Mouse (Mus musculus) liver, postnatal 0 days (tissue): ENCODE results near the gene Srpk2. TPM values are rescaled to one million over a fixed set of nuclear protein-coding genes. Genes with fewer than 3 reads are reported as not detected.

Experiments
- ATAC-seq: fragments of 200-750 bp; cut with Nextera tagmentation; 2 replicates; pipeline ENCODE4 v1.8.0; 2017; ENCODE audit warnings: mild to moderate bottlenecking, moderate library complexity
- DNase-seq: peaks from one replicate; pipeline ENCODE4 v3.0.0-alpha.2; 2016
- H3K27ac ChIP-seq: fragments of 300-500 bp; sonication (generic); 2 replicates; pipeline ENCODE4 v1.5.1; 2014; ENCODE audit warnings: antibody characterized with exemption, moderate library complexity, mild to moderate bottlenecking, low read depth
- H3K27me3 ChIP-seq: fragments of 300-500 bp; sonication (generic); 2 replicates; pipeline ENCODE4 v1.6.1; 2014; ENCODE audit warnings: low read length, control low read depth, mixed read lengths; ENCODE audit not compliant: insufficient read depth
- H3K36me3 ChIP-seq: fragments of 300-500 bp; sonication (generic); replicated peaks from 2 replicates; pipeline ENCODE4 v1.6.1; 2014; ENCODE audit warnings: mild to moderate bottlenecking, control low read depth, low read length, moderate library complexity, mixed read lengths; ENCODE audit not compliant: insufficient read depth
- H3K4me1 ChIP-seq: fragments of 300-500 bp; sonication (generic); 2 replicates; pipeline ENCODE4 v1.6.1; 2014; ENCODE audit warnings: antibody characterized with exemption, mild to moderate bottlenecking, control low read depth; ENCODE audit not compliant: insufficient read depth
- H3K4me2 ChIP-seq: fragments of 300-500 bp; sonication (generic); 2 replicates; pipeline ENCODE4 v1.6.1; 2014; ENCODE audit warnings: low read depth, mild to moderate bottlenecking, low read length, moderate library complexity, mixed read lengths
- H3K4me3 ChIP-seq: fragments of 300-500 bp; sonication (generic); 2 replicates; pipeline ENCODE4 v1.5.1; 2014; ENCODE audit warnings: low read depth, low read length
- H3K9ac ChIP-seq: fragments of 300-500 bp; sonication (generic); replicated peaks from 2 replicates; pipeline ENCODE4 v1.6.1; 2014; ENCODE audit warnings: mild to moderate bottlenecking, moderate library complexity
- H3K9me3 ChIP-seq: fragments of 300-500 bp; sonication (generic); 2 replicates; pipeline ENCODE4 v1.6.1; 2016; ENCODE audit warnings: mild to moderate bottlenecking, control low read depth, low read length, mixed read lengths
- CTCF ChIP-seq: sonication (generic); IDR thresholded peaks from 2 replicates; pipeline ENCODE4 v1.5.1; 2016; ENCODE audit warnings: antibody characterized with exemption, low read depth
- EP300 ChIP-seq: IDR thresholded peaks from 2 replicates; pipeline ENCODE4 v1.6.1; 2016; ENCODE audit warnings: antibody characterized with exemption, low read depth, mild to moderate bottlenecking
- WGBS: fragments of 180-500 bp; shearing (Covaris S2); extraction: QIAGEN DNeasy Blood & Tissue Kit; methylation state at CpG from one replicate; pipeline ENCODE4 v1.1.7; 2014; ENCODE audit not compliant: insufficient replicate concordance; 5-methylcytosine and 5-hydroxymethylcytosine counted together
- polyA plus RNA-seq: library from polyadenylated mRNA; unstranded; fragments of >200 nt; fragmentation: Nextera tagmentation; extraction: Ambion mirVana; gene quantifications from 2 replicates; pipeline ENCODE4 v1.2.1, GENCODE M21; 2015

Gene Srpk2
- polyA plus RNA-seq, 1 experiment from 2014 or later = 10.9 TPM

DNA sequence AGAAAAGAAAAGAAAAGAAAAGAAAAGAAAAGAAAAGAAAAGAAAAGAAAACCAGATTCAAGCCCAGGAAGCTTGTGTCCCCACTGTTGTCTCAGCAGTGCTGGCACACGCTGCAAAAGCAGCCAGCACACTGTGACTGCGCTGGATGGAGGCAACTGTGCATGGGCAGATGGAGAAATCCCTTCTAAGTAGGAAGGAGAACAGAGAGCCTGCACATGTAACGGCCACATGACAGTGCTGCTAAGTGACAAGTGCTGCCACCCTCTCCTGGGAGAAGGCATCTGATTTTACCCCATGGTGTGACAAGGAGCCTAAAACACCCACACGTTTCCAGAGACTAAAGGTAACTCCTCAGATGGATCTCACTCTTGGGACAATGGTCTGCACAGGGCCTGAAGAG is 166.6 kb downstream of the Srpk2 start:
- H3K27me3 ChIP-seq = no peaks in the 10 kb centered on the region
- H3K27ac ChIP-seq = no peak overlapping the region
- peaks cover 20% of the 10 kb centered on the region for H3K36me3 ChIP-seq
- H3K9me3 ChIP-seq = no peaks in the 10 kb centered on the region
- H3K4me1 ChIP-seq = no peaks in the 10 kb centered on the region
- ATAC-seq = no peak
- TF ChIP-seq CTCF (no peak), EP300 (no peak)
- no peak for DNase-seq
- no peak overlapping the region for H3K9ac ChIP-seq
- no peak overlapping the region for H3K4me3 ChIP-seq
- WGBS = 77% methylated on average over 4 of the region's 4 CpGs
- no peak overlapping the region for H3K4me2 ChIP-seq

DNA sequence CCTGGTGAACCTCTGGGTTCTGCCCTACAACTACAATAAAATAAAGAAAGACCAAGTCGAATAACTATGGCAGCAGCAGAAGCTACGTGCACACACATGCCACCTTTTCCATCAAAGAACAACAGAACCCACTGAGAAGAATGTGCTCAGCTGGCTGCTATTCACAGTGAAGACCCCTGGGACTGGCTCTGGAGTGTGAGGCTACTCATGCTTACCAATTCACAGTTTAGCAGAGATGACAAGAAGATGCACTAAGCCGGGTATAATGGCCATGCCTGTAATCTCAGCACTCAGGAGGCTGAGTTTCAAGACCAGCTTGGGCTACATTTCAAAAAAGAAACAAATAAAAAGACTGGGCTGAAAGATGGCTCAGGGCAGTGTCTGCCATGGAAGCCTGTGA is 167.5 kb downstream of the Srpk2 start:
- Histone ChIP-seq H3K9ac (no peak overlapping the region), H3K4me2 (no peak overlapping the region), H3K27ac (no peak overlapping the region), H3K4me3 (no peak overlapping the region), H3K4me1 (no peaks in the 10 kb centered on the region), H3K9me3 (no peaks in the 10 kb centered on the region), H3K36me3 (peaks cover 23% of the 10 kb centered on the region), H3K27me3 (no peaks in the 10 kb centered on the region)
- no peak for ATAC-seq
- TF ChIP-seq EP300 = no peak
- no peak for TF ChIP-seq CTCF
- 88% methylated on average over 3 of the region's 3 CpGs for WGBS
- no peak for DNase-seq

DNA sequence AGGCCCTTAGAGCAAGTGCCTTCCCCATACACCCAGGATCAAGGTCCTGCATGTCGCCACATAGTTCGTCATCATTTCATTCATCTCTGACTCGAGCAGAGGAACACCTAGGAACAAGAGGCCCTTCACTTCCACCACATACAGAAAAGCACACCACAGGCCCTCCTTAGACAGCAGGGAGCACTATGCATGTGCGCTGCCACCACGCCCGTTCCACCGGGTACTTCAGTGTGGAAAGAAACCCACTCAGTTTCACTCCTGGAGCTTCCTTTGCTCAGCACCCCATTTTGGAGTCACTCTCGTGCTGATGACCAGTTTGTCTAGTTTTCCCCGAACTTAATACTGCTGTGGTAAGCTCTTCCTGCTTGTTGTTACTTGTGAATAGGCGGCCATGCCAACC is 169.4 kb downstream of the Srpk2 start:
- H3K4me2 ChIP-seq = no peak overlapping the region
- DNase-seq (no peak), ATAC-seq (no peak)
- no peak for TF ChIP-seq EP300
- TF ChIP-seq CTCF = no peak
- H3K36me3 ChIP-seq = peaks cover 14% of the 10 kb centered on the region
- 84% methylated on average over 10 of the region's 10 CpGs for WGBS
- H3K4me1 ChIP-seq = no peaks in the 10 kb centered on the region
- H3K27me3 ChIP-seq = no peaks in the 10 kb centered on the region
- H3K4me3 ChIP-seq = no peak overlapping the region
- H3K9ac ChIP-seq = no peak overlapping the region
- no peak overlapping the region for H3K27ac ChIP-seq
- H3K9me3 ChIP-seq = no peaks in the 10 kb centered on the region

DNA sequence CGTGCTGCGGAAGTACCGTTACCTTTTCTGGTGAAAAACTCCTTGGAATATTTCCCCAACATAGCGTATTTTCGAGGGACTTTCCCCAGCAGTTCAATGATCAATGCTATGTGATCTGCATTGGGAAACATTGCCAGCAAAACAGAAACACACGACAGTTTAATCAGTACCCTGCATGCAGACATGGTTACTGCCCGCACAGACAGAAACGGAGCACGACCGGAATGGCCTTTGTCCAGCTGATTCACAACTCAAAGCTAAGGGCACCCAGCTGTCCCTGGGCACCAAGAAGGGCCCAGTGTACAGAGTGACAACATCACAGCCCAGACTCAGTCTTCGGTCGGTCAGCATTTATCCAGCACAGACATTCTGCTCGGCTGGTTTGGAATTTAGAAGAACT is 170.9 kb downstream of the Srpk2 start:
- WGBS = 81% methylated on average over 13 of the region's 13 CpGs
- no peak overlapping the region for H3K4me2 ChIP-seq
- no peaks in the 10 kb centered on the region for H3K27me3 ChIP-seq
- H3K4me3 ChIP-seq = no peak overlapping the region
- no peak overlapping the region for H3K9ac ChIP-seq
- DNase-seq = no peak
- peaks cover 12% of the 10 kb centered on the region; the same call in 1 of the 2 replicates for H3K36me3 ChIP-seq
- TF ChIP-seq CTCF (no peak), EP300 (no peak)
- H3K9me3 ChIP-seq = no peaks in the 10 kb centered on the region
- no peaks in the 10 kb centered on the region for H3K4me1 ChIP-seq
- peak; percentile 86 for ATAC-seq
- no peak overlapping the region for H3K27ac ChIP-seq

DNA sequence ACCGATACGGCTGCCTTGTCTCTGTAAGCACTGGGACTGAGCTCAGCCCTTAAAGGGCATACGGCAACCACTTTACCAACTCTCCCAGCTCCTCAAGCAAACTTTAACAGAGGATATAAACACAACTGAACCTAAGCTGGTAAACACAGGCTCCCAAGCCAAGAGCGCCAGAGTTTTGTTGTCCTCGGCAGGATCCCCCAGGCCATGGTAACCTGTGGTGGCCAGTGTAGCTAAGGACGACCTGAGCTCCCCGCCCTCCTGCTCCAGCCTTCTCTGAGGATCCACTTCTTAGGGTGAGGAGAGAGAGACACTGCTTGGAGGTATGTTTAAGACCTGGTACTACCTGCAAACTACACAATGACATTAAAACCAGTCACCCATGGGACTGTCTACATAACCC is 171.9 kb downstream of the Srpk2 start:
- Histone ChIP-seq H3K9ac (no peak overlapping the region), H3K4me1 (no peaks in the 10 kb centered on the region), H3K27ac (no peak overlapping the region), H3K27me3 (no peaks in the 10 kb centered on the region), H3K36me3 (peaks cover 12% of the 10 kb centered on the region; the same call in 1 of the 2 replicates), H3K9me3 (no peaks in the 10 kb centered on the region), H3K4me3 (no peak overlapping the region), H3K4me2 (no peak overlapping the region)
- no peak for ATAC-seq
- WGBS = 91% methylated on average over 7 of the region's 7 CpGs
- no peak for DNase-seq
- TF ChIP-seq CTCF (no peak), EP300 (no peak)

DNA sequence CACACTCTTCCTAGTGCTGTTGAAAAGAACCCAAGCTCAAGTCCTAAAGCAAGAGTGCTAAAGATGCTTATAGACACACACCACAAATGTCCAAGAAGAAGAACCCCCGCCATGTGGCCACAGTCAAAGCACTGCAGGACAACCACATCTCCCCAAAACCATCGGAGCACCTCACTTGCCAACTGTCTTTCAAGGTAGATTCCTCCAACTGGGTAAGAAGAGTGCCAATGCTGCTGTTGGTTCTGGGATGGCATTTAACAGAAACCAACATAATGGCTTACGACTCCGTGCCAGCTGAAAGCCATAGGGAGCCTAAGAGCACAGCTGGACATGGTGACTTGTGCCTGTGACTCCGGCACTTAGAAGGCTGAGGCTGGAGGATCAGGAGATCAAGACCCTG is 173.0 kb downstream of the Srpk2 start:
- Histone ChIP-seq H3K9me3 (no peaks in the 10 kb centered on the region), H3K27ac (no peak overlapping the region), H3K27me3 (no peaks in the 10 kb centered on the region), H3K4me2 (no peak overlapping the region), H3K9ac (no peak overlapping the region), H3K4me3 (no peak overlapping the region), H3K36me3 (peaks cover 15% of the 10 kb centered on the region; the same call in 1 of the 2 replicates), H3K4me1 (no peaks in the 10 kb centered on the region)
- 86% methylated on average over 5 of the region's 5 CpGs for WGBS
- TF ChIP-seq CTCF = no peak
- TF ChIP-seq EP300 = no peak
- no peak for ATAC-seq
- DNase-seq = no peak

DNA sequence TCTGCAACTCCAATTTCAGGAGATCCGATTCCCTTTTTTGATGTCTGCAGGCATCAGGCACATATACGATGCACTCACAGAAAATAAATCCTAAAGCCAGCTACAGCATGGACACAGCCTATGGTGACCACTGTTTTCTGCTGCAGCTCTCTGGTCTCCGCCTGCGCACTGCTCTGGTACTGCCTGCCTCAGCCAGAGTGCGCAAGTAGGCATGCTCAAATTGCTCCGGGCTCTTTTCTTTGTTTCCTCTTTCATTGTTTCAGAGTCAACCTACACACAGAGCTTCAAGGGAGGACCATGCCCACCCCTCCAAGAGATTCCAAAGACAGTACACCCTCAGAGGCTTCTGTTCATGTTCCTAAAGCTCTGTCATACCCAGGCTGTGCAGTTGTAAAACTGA is 175.8 kb downstream of the Srpk2 start:
- H3K27me3 ChIP-seq = no peaks in the 10 kb centered on the region
- no peak for ATAC-seq
- WGBS = 84% methylated on average over 6 of the region's 6 CpGs

More for the DNA sequence above, 175.8 kb downstream of the Srpk2 start:
- TF ChIP-seq CTCF (no peak), EP300 (no peak)
- peaks cover 16% of the 10 kb centered on the region for H3K36me3 ChIP-seq
- no peak overlapping the region for H3K4me3 ChIP-seq
- no peak overlapping the region for H3K9ac ChIP-seq
- H3K4me2 ChIP-seq = no peak overlapping the region
- no peak overlapping the region for H3K27ac ChIP-seq
- H3K4me1 ChIP-seq = no peaks in the 10 kb centered on the region
- H3K9me3 ChIP-seq = no peaks in the 10 kb centered on the region
- DNase-seq = no peak
